Mouse (Mus musculus) E14TG2a.4 (cell line): ENCODE results near the gene Rhbdl1.

Experiments used
- CTCF ChIP-seq: conservative IDR thresholded peaks from 2 replicates; pipeline ENCODE4 v1.5.1; 2014; ENCODE audit warnings: low read length
- NANOG ChIP-seq: IDR thresholded peaks from 2 replicates; pipeline ENCODE4 v1.6.1; 2014; ENCODE audit warnings: borderline replicate concordance, low read length, mixed read lengths
- POU5F1 ChIP-seq: IDR thresholded peaks from 2 replicates; pipeline ENCODE4 v1.6.1; 2014; ENCODE audit warnings: low read length, borderline replicate concordance

- TF ChIP-seq CTCF = no peak
- TF ChIP-seq NANOG = no peak
- no peak for TF ChIP-seq POU5F1
Measured at GRCm38 (mm10) chr17:25818851-25819780, 18.0 kb downstream of the Rhbdl1 start.
